Mouse (Mus musculus): ENCODE results near the gene Fer. TPM values are rescaled to one million over a fixed set of nuclear protein-coding genes. Genes with fewer than 3 reads are reported as not detected.

Fer gene
- polyA plus RNA-seq, 1 experiment from 2014 or later, result 12.6 TPM

- no peak for ATAC-seq
- H3K4me2 ChIP-seq (replicated peaks; ENCODE audit: low read depth), result no peak overlapping the region
- no peak overlapping the region for H3K4me3 ChIP-seq (ENCODE audit: low read depth, low read length)
- no peak for TF ChIP-seq CTCF (IDR thresholded peaks at IDR 0.05; ENCODE audit: low read depth)
- no peak overlapping the region for H3K9ac ChIP-seq (ENCODE audit: low read depth, low read length)
- no peaks in the 10 kb centered on the region for H3K36me3 ChIP-seq (ENCODE audit: control insufficient read depth, insufficient read depth)
- H3K27me3 ChIP-seq (replicated peaks; ENCODE audit: control insufficient read depth, insufficient read depth, low read length), result no peaks in the 10 kb centered on the region
- no peaks in the 10 kb centered on the region for H3K9me3 ChIP-seq (ENCODE audit: control insufficient read depth)
- no peaks in the 10 kb centered on the region for H3K4me1 ChIP-seq (replicated peaks; ENCODE audit: control insufficient read depth, insufficient read depth, low read length)
- H3K27ac ChIP-seq (ENCODE audit: low read depth, low read length), result no peak overlapping the region
- 92% methylated on average over 3 of the region's 3 CpGs for WGBS
Observed at GRCm38 (mm10) chr17:63967091-63967490, 104.2 kb downstream of the Fer start.

- Histone ChIP-seq H3K4me3 (ENCODE audit: low read depth, low read length) (no peak overlapping the region), H3K4me2 (replicated peaks; ENCODE audit: low read depth) (no peak overlapping the region), H3K4me1 (replicated peaks; ENCODE audit: control insufficient read depth, insufficient read depth, low read length) (no peaks in the 10 kb centered on the region), H3K27me3 (replicated peaks; ENCODE audit: control insufficient read depth, insufficient read depth, low read length) (no peaks in the 10 kb centered on the region), H3K9ac (ENCODE audit: low read depth, low read length) (no peak overlapping the region), H3K36me3 (ENCODE audit: control insufficient read depth, insufficient read depth) (no peaks in the 10 kb centered on the region), H3K9me3 (ENCODE audit: control insufficient read depth) (no peaks in the 10 kb centered on the region), H3K27ac (ENCODE audit: low read depth, low read length) (no peak overlapping the region)
- no peak for TF ChIP-seq CTCF (IDR thresholded peaks at IDR 0.05; ENCODE audit: low read depth)
- 55% methylated on average over 10 of the region's 10 CpGs for WGBS
- ATAC-seq, result no peak
Observed at GRCm38 (mm10) chr17:63969448-63969847, 106.6 kb downstream of the Fer start.

DNA sequence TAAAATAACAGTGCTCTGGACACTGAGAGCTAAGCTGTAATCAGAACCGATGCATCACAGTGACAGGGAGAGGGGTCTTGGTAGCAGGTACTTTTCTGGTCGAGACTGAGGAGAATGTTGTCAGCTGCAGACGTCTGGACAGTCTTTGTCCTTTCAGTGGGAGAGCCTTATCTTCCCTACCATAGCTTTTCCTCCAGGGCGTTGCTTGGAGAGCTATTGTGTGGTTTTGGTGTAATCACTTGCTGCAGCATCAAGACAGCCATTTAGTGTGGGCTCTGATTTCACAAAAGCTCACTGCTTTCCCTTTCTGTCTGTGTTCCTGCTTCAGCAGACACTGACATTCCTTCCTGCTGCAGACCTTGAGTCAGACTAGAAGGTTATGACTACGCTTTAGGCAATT is 107.4 kb downstream of the Fer start:
- ATAC-seq, result no peak
- no peak for TF ChIP-seq CTCF (IDR thresholded peaks at IDR 0.05; ENCODE audit: low read depth)
- H3K9me3 ChIP-seq (ENCODE audit: control insufficient read depth), result no peaks in the 10 kb centered on the region
- H3K27me3 ChIP-seq (replicated peaks; ENCODE audit: control insufficient read depth, insufficient read depth, low read length), result no peaks in the 10 kb centered on the region
- 40% methylated on average over 5 of the region's 5 CpGs for WGBS
- H3K36me3 ChIP-seq (ENCODE audit: control insufficient read depth, insufficient read depth), result no peaks in the 10 kb centered on the region
- H3K27ac ChIP-seq (ENCODE audit: low read depth, low read length), result no peak overlapping the region
- H3K4me2 ChIP-seq (replicated peaks; ENCODE audit: low read depth), result no peak overlapping the region
- no peak overlapping the region for H3K4me3 ChIP-seq (ENCODE audit: low read depth, low read length)
- no peak overlapping the region for H3K9ac ChIP-seq (ENCODE audit: low read depth, low read length)
- H3K4me1 ChIP-seq (replicated peaks; ENCODE audit: control insufficient read depth, insufficient read depth, low read length), result no peaks in the 10 kb centered on the region

GRCm38 (mm10) chr17:63970939-63971338 is 108.1 kb downstream of the Fer start:
- Histone ChIP-seq H3K36me3 (ENCODE audit: control insufficient read depth, insufficient read depth) (no peaks in the 10 kb centered on the region), H3K27ac (ENCODE audit: low read depth, low read length) (no peak overlapping the region), H3K9me3 (ENCODE audit: control insufficient read depth) (no peaks in the 10 kb centered on the region), H3K4me2 (replicated peaks; ENCODE audit: low read depth) (no peak overlapping the region), H3K27me3 (replicated peaks; ENCODE audit: control insufficient read depth, insufficient read depth, low read length) (no peaks in the 10 kb centered on the region), H3K4me3 (ENCODE audit: low read depth, low read length) (no peak overlapping the region), H3K4me1 (replicated peaks; ENCODE audit: control insufficient read depth, insufficient read depth, low read length) (no peaks in the 10 kb centered on the region), H3K9ac (ENCODE audit: low read depth, low read length) (no peak overlapping the region)
- peak; percentile 43 for TF ChIP-seq CTCF (IDR thresholded peaks at IDR 0.05; ENCODE audit: low read depth)
- WGBS, result 94% methylated on average over 1 of the region's 1 CpGs
- no peak for ATAC-seq

- Histone ChIP-seq H3K4me2 (replicated peaks; ENCODE audit: low read depth) (no peak overlapping the region), H3K9me3 (ENCODE audit: control insufficient read depth) (no peaks in the 10 kb centered on the region), H3K9ac (ENCODE audit: low read depth, low read length) (no peak overlapping the region), H3K27ac (ENCODE audit: low read depth, low read length) (no peak overlapping the region), H3K4me1 (replicated peaks; ENCODE audit: control insufficient read depth, insufficient read depth, low read length) (no peaks in the 10 kb centered on the region), H3K27me3 (replicated peaks; ENCODE audit: control insufficient read depth, insufficient read depth, low read length) (no peaks in the 10 kb centered on the region), H3K36me3 (ENCODE audit: control insufficient read depth, insufficient read depth) (no peaks in the 10 kb centered on the region), H3K4me3 (ENCODE audit: low read depth, low read length) (no peak overlapping the region)
- ATAC-seq, result no peak
- TF ChIP-seq CTCF (IDR thresholded peaks at IDR 0.05; ENCODE audit: low read depth), result no peak
- WGBS, result 56% methylated on average over 4 of the region's 4 CpGs
Observed at GRCm38 (mm10) chr17:63972181-63972580, 109.3 kb downstream of the Fer start.

GRCm38 (mm10) chr17:63973806-63974205 is 110.9 kb downstream of the Fer start:
- no peak for TF ChIP-seq CTCF (IDR thresholded peaks at IDR 0.05; ENCODE audit: low read depth)

GRCm38 (mm10) chr17:63974253-63974652 is 111.4 kb downstream of the Fer start:
- H3K9ac ChIP-seq (ENCODE audit: low read depth, low read length), result no peak overlapping the region
- no peaks in the 10 kb centered on the region for H3K36me3 ChIP-seq (ENCODE audit: control insufficient read depth, insufficient read depth)
- H3K27me3 ChIP-seq (replicated peaks; ENCODE audit: control insufficient read depth, insufficient read depth, low read length), result no peaks in the 10 kb centered on the region
- no peaks in the 10 kb centered on the region for H3K4me1 ChIP-seq (replicated peaks; ENCODE audit: control insufficient read depth, insufficient read depth, low read length)
- no peak for ATAC-seq
- TF ChIP-seq CTCF (IDR thresholded peaks at IDR 0.05; ENCODE audit: low read depth), result no peak
- H3K27ac ChIP-seq (ENCODE audit: low read depth, low read length), result no peak overlapping the region
- no peak overlapping the region for H3K4me3 ChIP-seq (ENCODE audit: low read depth, low read length)
- H3K9me3 ChIP-seq (ENCODE audit: control insufficient read depth), result no peaks in the 10 kb centered on the region
- WGBS, result 80% methylated on average over 5 of the region's 5 CpGs
- H3K4me2 ChIP-seq (replicated peaks; ENCODE audit: low read depth), result no peak overlapping the region

More at GRCm38 (mm10) chr17:63973806-63974205, 110.9 kb downstream of the Fer start:
- H3K36me3 ChIP-seq (ENCODE audit: control insufficient read depth, insufficient read depth), result no peaks in the 10 kb centered on the region
- H3K9me3 ChIP-seq (ENCODE audit: control insufficient read depth), result no peaks in the 10 kb centered on the region
- no peaks in the 10 kb centered on the region for H3K27me3 ChIP-seq (replicated peaks; ENCODE audit: control insufficient read depth, insufficient read depth, low read length)
- H3K4me1 ChIP-seq (replicated peaks; ENCODE audit: control insufficient read depth, insufficient read depth, low read length), result no peaks in the 10 kb centered on the region
- ATAC-seq, result no peak
- H3K27ac ChIP-seq (ENCODE audit: low read depth, low read length), result no peak overlapping the region
- H3K4me3 ChIP-seq (ENCODE audit: low read depth, low read length), result no peak overlapping the region
- H3K9ac ChIP-seq (ENCODE audit: low read depth, low read length), result no peak overlapping the region
- H3K4me2 ChIP-seq (replicated peaks; ENCODE audit: low read depth), result no peak overlapping the region
- WGBS, result 28% methylated on average over 5 of the region's 5 CpGs

Data from intestine, postnatal 0 days (tissue).